Mouse (Mus musculus): Measurements from ENCODE around the gene Sept9.

- no peak for TF ChIP-seq CTCF (IDR thresholded peaks at IDR 0.05; ENCODE audit: control insufficient read depth, insufficient read depth, insufficient replicate concordance, low read depth, low read length)
- TF ChIP-seq POLR2A (IDR thresholded peaks at IDR 0.05; ENCODE audit: control insufficient read depth, low read depth, low read length) = no peak
Measured at GRCm38 (mm10) chr11:117265981-117266905, 66.8 kb downstream of the Sept9 start.
